Mouse (Mus musculus) adrenal gland, postnatal 14 days (tissue): ENCODE measurements around the gene Slc45a3. TPM values are rescaled to one million over a fixed set of nuclear protein-coding genes. Genes with fewer than 3 reads are reported as not detected.

Experiments
- DNase-seq: peaks from one replicate; pipeline ENCODE4 v3.0.0; 2021; ENCODE audit warnings: mixed read lengths
- total RNA-seq: library from RNA; stranded (reverse); gene quantifications from 2 replicates; pipeline ENCODE4 v1.2.3, GENCODE M21; 2021

Gene Slc45a3
- total RNA-seq, 1 experiment from 2014 or later, result 15.5 TPM

DNA sequence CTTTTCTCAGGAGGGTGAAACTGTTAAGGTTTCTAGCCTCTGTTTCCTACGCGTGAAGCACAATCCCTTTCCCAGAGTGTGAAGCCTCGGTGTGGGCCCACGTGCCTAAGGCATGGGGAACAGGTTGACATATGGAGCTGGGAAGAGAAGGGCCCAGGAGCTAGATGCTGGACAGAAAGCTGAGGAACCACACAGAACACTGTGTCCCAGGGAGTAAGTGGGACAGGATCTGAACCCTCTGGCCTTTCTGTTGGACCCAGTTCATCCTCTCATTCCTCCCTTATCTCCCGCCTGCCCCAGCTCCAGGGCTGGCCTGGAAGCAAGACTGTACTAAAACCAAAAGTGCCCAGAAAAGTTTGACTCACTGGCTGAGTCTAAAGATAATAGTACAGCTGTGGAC, 1.3 kb downstream of the Slc45a3 start:
- no peak for DNase-seq

DNA sequence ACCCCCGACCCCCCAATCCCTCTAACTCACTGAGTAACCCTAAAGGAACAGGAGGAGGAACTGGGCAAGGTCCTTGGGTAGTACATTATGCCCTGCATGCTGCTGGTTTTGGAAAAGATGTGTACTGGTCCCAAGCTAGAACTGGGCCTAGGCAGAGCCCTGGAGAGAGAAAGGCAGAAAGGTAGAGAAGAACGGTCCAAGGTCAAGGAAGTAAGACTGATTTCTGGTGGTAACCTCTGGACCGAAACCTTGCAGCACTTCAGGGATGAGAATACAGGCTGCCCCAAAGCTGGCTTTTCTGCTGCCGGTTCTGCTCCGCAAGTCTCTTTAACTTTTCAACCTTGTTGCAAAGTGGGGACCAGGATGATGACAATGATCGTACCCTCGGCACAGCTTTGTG, 1.8 kb downstream of the Slc45a3 start:
- no peak for DNase-seq

GRCm38 (mm10) chr1:131965818-131966217, 3.1 kb downstream of the Slc45a3 start:
- no peak for DNase-seq

DNA sequence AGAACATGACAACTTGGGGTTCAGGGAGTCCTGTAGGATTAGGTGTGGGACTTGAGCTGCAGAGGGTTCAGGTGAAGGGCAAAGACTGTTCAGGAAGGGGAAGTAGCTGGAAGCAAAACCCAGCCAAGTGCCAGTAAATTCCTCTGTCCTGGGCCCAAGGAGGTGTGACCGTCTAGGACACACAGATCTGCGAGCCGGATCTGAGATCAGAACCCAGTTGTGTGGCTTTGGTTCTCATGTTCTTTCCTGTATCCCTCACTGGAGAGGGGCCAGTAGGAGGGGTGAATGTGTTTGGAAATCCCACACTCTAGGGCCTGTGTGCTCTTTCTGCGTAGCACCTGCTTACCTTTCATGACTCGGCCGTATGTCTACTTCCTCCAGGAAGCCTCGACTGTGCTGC, 4.6 kb downstream of the Slc45a3 start:
- no peak for DNase-seq

- DNase-seq, result no peak
Observed at GRCm38 (mm10) chr1:131968556-131968955, 5.8 kb downstream of the Slc45a3 start.

- DNase-seq, result no peak
Observed at GRCm38 (mm10) chr1:131968983-131969382, 6.2 kb downstream of the Slc45a3 start.

- no peak for DNase-seq
Observed at GRCm38 (mm10) chr1:131969825-131970224, 7.1 kb downstream of the Slc45a3 start.

GRCm38 (mm10) chr1:131970322-131970660, 7.5 kb downstream of the Slc45a3 start:
- DNase-seq, result no peak

GRCm38 (mm10) chr1:131970661-131971520, 8.1 kb downstream of the Slc45a3 start:
- no peak for DNase-seq

GRCm38 (mm10) chr1:131971771-131972497, 9.2 kb downstream of the Slc45a3 start:
- DNase-seq, result no peak

- no peak for DNase-seq
Observed at GRCm38 (mm10) chr1:131972498-131973334, 9.9 kb downstream of the Slc45a3 start.

GRCm38 (mm10) chr1:131973991-131974390, 11.2 kb downstream of the Slc45a3 start:
- no peak for DNase-seq

DNA sequence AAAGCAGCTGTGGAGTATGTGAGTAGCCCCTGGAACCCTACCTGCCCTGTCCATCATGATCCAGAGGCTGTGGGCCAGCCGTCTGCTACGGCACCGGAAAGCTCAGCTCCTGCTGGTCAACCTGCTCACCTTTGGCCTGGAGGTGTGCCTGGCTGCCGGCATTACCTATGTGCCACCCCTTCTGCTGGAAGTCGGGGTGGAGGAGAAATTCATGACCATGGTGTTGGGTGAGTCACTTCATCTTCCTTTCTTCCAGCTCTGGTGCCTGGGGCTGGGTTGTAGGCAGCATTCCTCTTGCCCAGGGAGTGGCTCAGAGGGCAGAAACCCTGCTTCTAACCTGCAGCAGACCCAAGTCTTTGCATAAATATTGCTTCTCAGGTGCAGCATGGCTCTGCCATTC, 14.1 kb downstream of the Slc45a3 start:
- no peak for DNase-seq

GRCm38 (mm10) chr1:131980471-131980870, 17.7 kb downstream of the Slc45a3 start:
- peak; percentile 66 for DNase-seq

GRCm38 (mm10) chr1:131981378-131982013, 18.7 kb downstream of the Slc45a3 start:
- peak; percentile 87 for DNase-seq

DNA sequence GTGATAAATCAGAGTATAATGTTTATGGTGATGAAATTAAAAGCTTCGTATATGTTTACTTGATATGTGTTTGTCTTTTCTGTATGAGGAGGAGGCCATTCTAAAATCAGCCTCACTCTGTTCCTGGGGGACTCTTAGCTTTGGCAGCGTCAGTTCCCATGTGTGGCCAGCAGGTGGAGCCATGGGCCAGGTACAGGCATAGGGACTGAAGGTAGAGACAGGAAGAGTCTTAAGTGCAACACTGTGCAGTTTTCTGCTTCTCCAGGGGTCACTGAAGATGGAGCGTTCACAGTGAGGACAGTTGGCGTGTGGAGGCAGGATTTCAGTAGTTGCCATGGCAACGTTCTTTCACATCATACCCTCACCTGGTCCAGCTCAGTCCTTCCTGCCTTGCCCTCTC, 20.1 kb downstream of the Slc45a3 start:
- peak; percentile 85 for DNase-seq

DNA sequence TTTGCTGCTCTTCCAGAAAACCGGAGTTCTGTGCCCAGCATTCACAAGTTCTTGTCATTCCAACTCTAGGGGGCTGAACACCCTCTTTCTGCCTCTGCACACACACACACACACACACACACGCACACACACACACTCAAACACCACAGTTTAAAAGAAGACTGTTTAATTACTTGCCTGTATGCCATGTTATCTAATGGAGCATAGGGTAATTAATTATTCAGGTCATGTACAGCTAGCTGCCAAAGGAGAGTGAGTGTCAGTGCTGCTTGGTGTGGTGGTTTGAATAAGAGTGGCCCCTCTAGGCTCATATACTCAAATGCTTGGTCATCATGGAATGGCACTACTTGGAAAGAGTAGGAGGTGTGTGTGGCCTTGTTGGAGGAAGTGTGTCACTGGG, 21.0 kb downstream of the Slc45a3 start:
- no peak for DNase-seq

DNA sequence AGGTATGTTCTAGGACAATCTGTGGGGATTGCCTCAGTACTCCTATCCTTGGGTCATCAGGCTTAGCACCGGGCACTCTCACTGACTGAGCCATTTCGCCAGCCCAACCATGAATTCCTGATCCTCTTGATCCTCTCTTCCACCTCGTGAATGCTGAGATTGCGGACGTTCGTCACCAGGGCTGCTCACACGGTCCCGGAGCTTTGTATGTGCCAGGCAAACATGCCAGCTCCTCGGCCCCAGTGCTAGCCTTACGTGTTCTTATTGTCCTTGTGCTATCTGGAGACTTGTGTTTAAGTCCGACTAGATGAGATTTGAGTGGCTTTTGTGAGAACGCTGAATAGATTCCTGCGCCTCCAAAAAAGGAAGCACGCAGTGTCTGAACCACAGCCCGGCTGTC, 24.7 kb downstream of the Slc45a3 start:
- no peak for DNase-seq

DNA sequence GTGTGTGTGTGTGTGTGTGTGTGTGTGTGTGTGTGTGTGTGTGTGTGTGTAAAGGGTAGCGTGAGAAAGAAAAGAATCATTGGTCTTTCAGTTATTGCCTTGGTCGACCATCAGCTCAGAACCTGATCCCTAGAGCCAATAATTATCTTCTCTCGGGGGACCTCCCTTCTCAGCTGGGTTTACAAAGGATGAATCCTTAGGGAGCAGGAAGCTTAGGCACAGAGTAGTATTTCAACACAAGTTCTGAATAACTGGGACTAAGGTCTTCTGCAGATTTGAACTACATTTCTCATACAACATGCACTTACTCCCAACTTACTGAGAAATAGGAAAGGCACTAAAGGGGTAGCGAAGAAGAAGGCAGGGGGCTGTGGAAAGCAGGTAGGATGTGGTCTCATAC, 26.7 kb downstream of the Slc45a3 start:
- DNase-seq, result no peak

- no peak for DNase-seq
Observed at GRCm38 (mm10) chr1:131990083-131990760, 27.5 kb downstream of the Slc45a3 start.

DNA sequence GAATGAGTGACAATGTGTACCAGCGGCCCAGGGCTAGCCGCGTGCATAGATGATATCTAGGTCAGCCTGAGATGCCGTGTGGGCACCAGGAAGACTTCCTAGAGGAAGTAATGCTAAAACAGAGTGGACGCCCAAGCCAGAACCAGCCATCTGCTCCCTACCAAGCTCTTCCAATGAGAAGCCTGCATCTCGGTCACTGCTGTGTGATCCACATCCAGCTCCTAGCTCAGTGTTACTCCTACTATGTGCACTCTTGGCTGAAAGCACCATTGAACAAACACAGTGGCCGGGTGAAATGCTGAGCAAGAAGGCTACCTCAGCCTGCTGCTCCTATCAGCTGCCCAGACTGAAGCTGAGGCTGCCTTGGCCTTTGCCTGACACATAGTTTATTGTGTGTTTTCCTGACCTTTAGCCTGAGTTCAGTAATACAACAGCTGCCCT, 29.8 kb downstream of the Slc45a3 start:
- DNase-seq, result peak; percentile 46
